Mouse (Mus musculus): ENCODE results near the gene Ces1a.

Gene Ces1a

DNA sequence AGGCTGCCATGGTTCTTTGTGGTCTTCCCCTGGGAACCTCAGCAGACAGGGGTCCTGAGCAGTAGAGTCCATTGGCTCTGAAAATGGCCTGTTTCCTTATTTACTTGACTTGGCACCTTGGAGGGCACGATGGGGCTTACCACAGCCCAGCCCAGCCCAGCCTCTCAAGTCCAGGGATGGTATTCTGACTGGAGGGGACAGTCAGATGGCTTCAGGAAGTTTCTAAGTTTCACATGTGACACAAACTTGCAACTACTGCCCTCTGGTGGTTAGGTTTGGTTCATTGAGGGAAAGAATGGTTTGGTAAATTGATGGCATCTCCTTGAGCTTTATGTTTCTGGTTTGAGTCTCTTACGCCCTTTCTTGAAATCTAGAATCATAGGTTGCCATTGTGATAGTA, 49.4 kb downstream of the Ces1a start:
- in situ Hi-C loops (cut with MboI; ENCODE audit: low sequenced_read_pairs), result no loop called here

DNA sequence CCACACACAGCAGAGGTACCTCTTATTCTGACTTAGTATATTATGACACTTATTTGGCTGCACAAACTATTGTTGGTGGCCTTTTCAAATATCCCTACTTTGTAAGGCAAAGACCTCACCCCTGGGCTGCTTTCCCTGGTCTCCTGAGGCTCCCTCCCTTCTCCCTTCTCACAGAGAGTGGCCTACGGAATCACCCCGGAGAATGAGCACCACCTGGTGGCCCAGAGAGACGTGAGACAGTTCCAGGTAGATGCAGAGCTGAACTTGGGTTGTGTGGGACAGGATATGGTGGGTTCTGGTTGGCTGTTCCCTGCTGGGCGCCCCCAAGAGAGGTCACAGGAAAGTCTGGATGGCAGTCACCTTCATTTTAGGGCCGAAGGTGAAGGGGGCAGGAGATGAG, 51.2 kb downstream of the Ces1a start:
- in situ Hi-C loops (cut with MboI; ENCODE audit: low sequenced_read_pairs), result no loop called here

DNA sequence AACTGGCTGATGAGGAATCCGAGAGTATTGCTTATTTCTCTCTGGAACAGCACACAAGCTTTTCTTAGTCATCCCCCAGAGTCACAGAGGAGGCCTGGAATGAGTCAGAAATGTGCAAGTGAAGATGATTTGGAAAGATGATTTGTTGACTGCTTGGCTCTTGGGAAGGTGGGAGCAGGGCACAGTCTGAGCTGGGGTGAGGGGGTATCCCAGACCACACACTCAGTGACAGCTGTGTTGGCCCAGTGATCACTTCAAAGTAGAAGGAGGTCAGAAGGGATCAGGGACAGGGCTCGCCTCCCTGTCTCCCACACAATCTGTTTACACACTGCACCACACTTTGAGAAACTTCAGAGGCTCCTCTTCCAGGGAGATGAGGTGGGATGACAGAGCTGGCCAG, 63.6 kb downstream of the Ces1a start:
- in situ Hi-C loops (cut with MboI; ENCODE audit: low sequenced_read_pairs), result no loop called here

DNA sequence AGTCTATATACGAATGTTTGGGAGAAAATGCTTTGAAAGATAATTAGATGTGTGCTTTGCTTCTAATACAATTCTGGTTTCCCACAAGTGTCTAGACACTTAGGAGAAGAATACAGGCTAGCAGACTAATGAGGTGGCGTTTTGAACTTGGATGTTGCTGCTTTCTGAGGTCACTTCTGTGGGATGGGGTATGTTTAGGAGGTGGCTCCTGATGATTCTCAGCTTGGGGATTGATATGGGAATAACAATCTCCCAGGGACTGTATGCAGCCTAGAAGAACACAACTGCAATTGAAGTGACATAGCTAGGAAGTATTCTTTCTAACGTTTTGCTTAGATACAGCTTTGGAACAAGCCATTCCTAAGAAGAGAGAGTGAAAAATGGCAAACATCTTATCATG, 65.5 kb downstream of the Ces1a start:
- in situ Hi-C loops (cut with MboI; ENCODE audit: low sequenced_read_pairs), result no loop called here

DNA sequence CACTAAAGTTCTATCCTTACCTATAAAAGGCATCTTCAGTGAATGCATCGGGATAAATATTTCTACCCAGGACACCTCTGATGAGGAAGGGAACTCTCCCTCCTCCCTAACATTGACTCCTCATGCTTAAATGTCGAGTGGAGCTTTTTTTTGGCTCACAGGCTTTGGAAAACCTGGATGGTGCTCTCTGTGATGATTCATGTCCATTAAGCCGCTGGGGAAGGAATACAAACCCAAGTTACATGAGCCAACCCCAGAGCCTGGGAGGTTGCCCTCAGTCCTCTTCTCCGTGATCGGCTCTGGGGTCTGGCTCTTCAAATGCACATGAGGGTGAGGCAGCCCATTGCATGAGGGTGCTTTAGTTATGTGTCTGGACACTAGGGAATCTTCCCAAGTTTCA, 71.3 kb downstream of the Ces1a start:
- in situ Hi-C loops (cut with MboI; ENCODE audit: low sequenced_read_pairs), result no loop called here

DNA sequence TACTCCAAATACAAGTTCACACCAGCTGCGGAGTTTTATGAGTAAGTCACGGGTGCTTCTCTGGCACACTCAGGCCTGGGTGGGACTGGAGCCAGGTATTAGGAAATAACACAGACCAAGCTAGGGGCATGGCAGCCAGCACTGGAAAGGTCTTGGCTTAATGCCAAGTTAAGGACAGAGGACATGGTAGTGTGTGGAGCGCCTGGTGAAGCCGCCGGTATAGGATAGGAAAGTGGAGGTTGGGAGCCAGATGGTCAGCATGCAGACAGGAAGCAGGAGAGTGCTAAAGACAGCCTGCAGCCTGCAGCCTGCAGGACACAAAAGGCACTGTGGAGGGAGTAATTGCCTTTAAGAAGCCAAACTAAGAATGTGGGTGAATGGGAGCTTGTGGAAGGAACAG, 75.0 kb downstream of the Ces1a start:
- in situ Hi-C loops (cut with MboI; ENCODE audit: low sequenced_read_pairs), result loop anchor here (25.0 kb wide), 1 partner anchor 1236 kb away; no protein-coding TSS in a partner anchor

All from CH12F3 (cell line).